Comparison of ENCODE assay signal across 19 mouse cellular contexts in the genomic region with DNA sequence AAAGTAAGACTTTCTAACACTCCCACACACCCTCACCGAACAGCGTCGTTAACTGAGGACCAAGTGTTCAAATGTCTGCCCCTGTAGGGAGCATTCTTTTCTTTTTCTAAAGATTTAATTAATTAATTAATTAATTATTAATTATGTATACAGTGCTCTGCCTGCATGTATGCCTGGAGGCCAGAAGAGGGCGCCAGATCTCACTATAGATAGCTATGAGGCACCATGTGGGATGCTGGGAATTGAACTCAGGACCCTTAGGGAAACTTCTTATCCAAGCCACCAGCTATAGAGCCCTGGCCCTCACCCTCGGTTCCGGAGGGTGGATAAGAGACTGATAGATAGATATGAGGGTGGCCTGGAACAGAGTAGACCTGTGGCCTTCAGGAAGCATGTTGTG. TPM values are rescaled to one million over a fixed set of nuclear protein-coding genes. Genes with fewer than 3 reads are reported as not detected.
DNase-seq lines count a peak whose midpoint lies in the region; TF ChIP-seq lines count a peak whose summit lies in the region.
"Had no signal": no experiment of that assay in that cellular context is flagged by ENCODE, and none has a peak within 500 bp of the region (broad histone marks: within the 10 kb centered on the region; RNA-seq: fewer than 3 reads in every experiment).

No protein-coding gene starts in this region.

- peaks cover 5% of the 10 kb centered on the region; the same call in 1 of the 2 replicates for H3K4me1 ChIP-seq in liver, adult 2 months (ENCODE audit: control insufficient read depth, insufficient read depth, low read length)
- peaks cover 7% of the 10 kb centered on the region; the same call in 1 of the 2 replicates for H3K4me1 ChIP-seq in testis, adult 2 months (ENCODE audit: control insufficient read depth, insufficient read depth, low read length)

- no peaks in the 10 kb centered on the region for H3K36me3 ChIP-seq in liver, adult 2 months (ENCODE audit: control insufficient read depth, insufficient read depth, low read length)
- no peaks in the 10 kb centered on the region for H3K36me3 ChIP-seq in testis, adult 2 months (ENCODE audit: control insufficient read depth, insufficient read depth, low read length)
- H3K36me3 ChIP-seq: embryonic facial prominence, embryonic 10.5 days; G1E; hindbrain, embryonic 15.5 days; intestine, embryonic 15.5 days; midbrain, embryonic 13.5 days had no signal

- DNase-seq in gastrocnemius, adult 2 months, result no peak
- no peak for DNase-seq in gastrocnemius, postnatal 14 days
- no peak for DNase-seq in liver, adult 2 months (ENCODE audit: extremely low read depth, low read depth, low spot score)
- no peak for DNase-seq in liver
- no peak for DNase-seq in testis, postnatal 14 days (ENCODE audit: low spot score)
- DNase-seq in cerebellum, adult 11-12 months, result no peak
- DNase-seq in spleen, postnatal 10 days (ENCODE audit: low spot score in 2 of 2), result no peak
- DNase-seq: cerebellum, adult 9-10 months; gastrocnemius, postnatal 10 days; heart, adult 18-20 months; heart, postnatal 36 days; kidney, postnatal 10 days; spleen, adult 18-20 months had no signal

- WGBS in liver, adult 2 months, result 89% methylated on average over 6 of the region's 6 CpGs

- intact Hi-C loops in gastrocnemius, adult 2 months (cut with DNase I), result no loop called here
- intact Hi-C loops in gastrocnemius, postnatal 14 days (cut with DNase I; ENCODE audit: low total_unique reads), result no loop called here

- no peak overlapping the region for H3K27ac ChIP-seq in gastrocnemius, adult 2 months
- H3K27ac ChIP-seq in liver, adult 2 months (replicated peaks; ENCODE audit: insufficient read depth, low read depth, low read length), result no peak overlapping the region
- no peak overlapping the region for H3K27ac ChIP-seq in testis, adult 2 months (ENCODE audit: control insufficient read depth, insufficient read depth, low read depth, low read length)
- H3K27ac ChIP-seq: embryonic facial prominence, embryonic 10.5 days; hindbrain, embryonic 15.5 days; intestine, embryonic 15.5 days; midbrain, embryonic 13.5 days had no signal

- H3K79me2 ChIP-seq in liver, adult 2 months (ENCODE audit: control insufficient read depth, insufficient read depth, low read length), result no peaks in the 10 kb centered on the region

- peak; percentile 18; the same call in 1 of the 2 replicates for TF ChIP-seq CTCF in gastrocnemius, adult 2 months (IDR thresholded peaks at IDR 0.05)
- peak; percentile 29; the same call in 1 of the 2 replicates for TF ChIP-seq CTCF in liver, adult 2 months (IDR thresholded peaks at IDR 0.05; ENCODE audit: low read depth, low read length)
- peak; percentile 32; the same call in 1 of the 2 replicates for TF ChIP-seq CTCF in testis, adult 2 months (IDR thresholded peaks at IDR 0.05; ENCODE audit: control insufficient read depth, insufficient read depth, insufficient replicate concordance, low read depth, low read length)

- no peak for TF ChIP-seq POLR2A in liver, adult 2 months (IDR thresholded peaks at IDR 0.05; ENCODE audit: extremely low read depth, insufficient read depth, low read length)
- TF ChIP-seq POLR2A in testis, adult 2 months (IDR thresholded peaks at IDR 0.05; ENCODE audit: control insufficient read depth, low read depth, low read length), result no peak

- no peak overlapping the region for H3K9ac ChIP-seq in liver, adult 2 months (ENCODE audit: low read depth, low read length)
- H3K9ac ChIP-seq: hindbrain, embryonic 15.5 days; intestine, embryonic 15.5 days; midbrain, embryonic 13.5 days had no signal

- H3K27me3 ChIP-seq in liver, adult 2 months (ENCODE audit: control insufficient read depth, insufficient read depth, low read length), result no peaks in the 10 kb centered on the region
- H3K27me3 ChIP-seq in testis, adult 2 months (ENCODE audit: control insufficient read depth, insufficient read depth, low read length), result no peaks in the 10 kb centered on the region
- H3K27me3 ChIP-seq: intestine, embryonic 15.5 days had no signal

- H3K4me3 ChIP-seq in gastrocnemius, adult 2 months, result no peak overlapping the region
- H3K4me3 ChIP-seq in liver, adult 2 months (ENCODE audit: insufficient read depth, low read depth, low read length), result no peak overlapping the region
- H3K4me3 ChIP-seq in testis, adult 2 months (ENCODE audit: control insufficient read depth, low read depth, low read length), result no peak overlapping the region
- H3K4me3 ChIP-seq: embryonic facial prominence, embryonic 10.5 days; hindbrain, embryonic 15.5 days; intestine, embryonic 15.5 days; midbrain, embryonic 13.5 days had no signal

RNA-seq across cellular contexts. Expression of a gene that starts 13.5 kb away (rescaled TPM):
- under 1 TPM; 0.31 to 0.42 TPM for total RNA-seq in gastrocnemius, adult 2 months (2021)
- total RNA-seq in gastrocnemius, postnatal 14 days (2021), result 1 to 10 TPM; 2.4 to 3.5 TPM
- 0.65 and 0.67 TPM in 2 replicates for total RNA-seq in liver, adult 2 months (2014; rRNA removed)
- polyA plus RNA-seq in liver, adult 2 months (2012; rRNA removed), result 1.8 and 2.9 TPM in 2 replicates
- polyA plus RNA-seq in testis, adult 2 months (2012; rRNA removed), result 2.0 and 2.1 TPM in 2 replicates
- polyA plus RNA-seq: G1E had no signal
